Mouse (Mus musculus) splenic B cell, adult 2 months (primary cell): ENCODE results near the gene Trim72.
"Not testable (repeated sequence)": the region's sequence is repeated elsewhere in the genome, so short reads cannot be mapped to it uniquely, and the experiment has no call there.

Experiments
- DNase-seq: peaks from one replicate; pipeline ENCODE4 v3.0.0-alpha.2; 2011; ENCODE audit warnings: low read depth, low spot score
- H3K27me3 ChIP-seq: 2 replicates; pipeline ENCODE4 v1.6.1; 2012; ENCODE audit warnings: mild to moderate bottlenecking, low read length, moderate library complexity, mixed read lengths; ENCODE audit not compliant: control insufficient read depth, poor library complexity, insufficient read depth, severe bottlenecking
- H3K36me3 ChIP-seq: 2 replicates; pipeline ENCODE4 v1.6.1; 2012; ENCODE audit warnings: mild to moderate bottlenecking, low read length, moderate library complexity, mixed read lengths; ENCODE audit not compliant: control insufficient read depth, poor library complexity, insufficient read depth, severe bottlenecking

The Trim72 gene

DNA sequence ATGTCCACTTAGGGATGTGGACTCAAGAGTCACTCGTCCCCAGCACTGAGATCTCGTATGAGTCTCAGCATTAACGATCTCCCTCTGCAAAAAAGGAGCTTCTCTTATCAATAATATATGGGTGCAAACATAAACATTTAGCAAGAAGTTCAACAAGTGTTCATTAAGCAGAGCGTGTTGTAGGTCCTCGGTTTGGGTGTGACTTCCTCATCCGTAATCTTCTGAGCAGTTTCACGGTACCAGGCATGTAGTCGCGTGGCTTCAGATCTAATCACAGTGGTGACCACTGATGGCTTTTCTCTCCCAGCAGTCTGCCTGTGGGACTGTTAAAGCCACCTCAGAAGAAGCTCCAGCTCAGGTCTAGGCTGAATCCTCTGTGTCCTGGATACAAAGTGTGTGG is 20.6 kb downstream of the Trim72 start:
- DNase-seq: no peak
- no peaks in the 10 kb centered on the region for H3K36me3 ChIP-seq
- no peaks in the 10 kb centered on the region for H3K27me3 ChIP-seq

DNA sequence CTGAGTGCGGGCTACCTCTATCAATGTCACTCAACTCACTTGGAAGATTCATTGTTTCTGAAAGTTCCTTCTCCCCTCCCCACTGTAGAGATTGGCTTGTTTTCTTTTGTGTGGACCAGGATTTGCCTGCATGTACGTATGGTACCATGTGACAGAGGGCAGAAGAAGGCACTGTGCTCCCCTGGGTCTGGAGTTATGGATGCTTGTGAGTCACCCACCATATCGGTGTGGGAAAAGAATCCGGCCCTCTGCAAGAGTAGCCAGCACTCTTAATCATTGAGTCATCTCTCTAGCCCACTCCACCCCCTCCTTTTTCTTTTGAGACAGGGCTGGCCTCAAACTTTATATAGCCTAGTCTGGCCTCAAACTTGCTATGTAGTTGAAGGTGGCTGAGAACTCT is 21.2 kb downstream of the Trim72 start:
- H3K36me3 ChIP-seq: no peaks in the 10 kb centered on the region
- DNase-seq: no peak
- no peaks in the 10 kb centered on the region for H3K27me3 ChIP-seq

DNA sequence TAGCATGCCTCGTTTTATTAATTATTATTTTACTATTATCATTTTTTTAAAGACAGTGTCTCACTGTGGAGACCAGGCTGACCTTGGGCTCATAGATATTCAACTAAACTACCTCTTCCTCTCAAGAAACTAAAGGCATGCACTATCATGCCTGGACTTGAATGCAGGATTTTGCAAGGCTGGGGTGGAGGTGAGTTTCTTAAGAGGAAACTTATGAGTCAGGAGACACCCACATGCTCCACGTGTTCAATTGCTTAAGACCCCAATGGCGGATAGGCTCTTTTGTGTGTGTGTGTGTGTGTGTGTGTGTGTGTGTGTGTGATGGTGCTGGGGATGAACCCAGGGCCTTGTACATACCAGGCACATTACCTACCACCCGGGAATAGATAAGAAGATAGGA is 21.6 kb downstream of the Trim72 start:
- H3K36me3 ChIP-seq: no peaks in the 10 kb centered on the region
- DNase-seq: no peak

DNA sequence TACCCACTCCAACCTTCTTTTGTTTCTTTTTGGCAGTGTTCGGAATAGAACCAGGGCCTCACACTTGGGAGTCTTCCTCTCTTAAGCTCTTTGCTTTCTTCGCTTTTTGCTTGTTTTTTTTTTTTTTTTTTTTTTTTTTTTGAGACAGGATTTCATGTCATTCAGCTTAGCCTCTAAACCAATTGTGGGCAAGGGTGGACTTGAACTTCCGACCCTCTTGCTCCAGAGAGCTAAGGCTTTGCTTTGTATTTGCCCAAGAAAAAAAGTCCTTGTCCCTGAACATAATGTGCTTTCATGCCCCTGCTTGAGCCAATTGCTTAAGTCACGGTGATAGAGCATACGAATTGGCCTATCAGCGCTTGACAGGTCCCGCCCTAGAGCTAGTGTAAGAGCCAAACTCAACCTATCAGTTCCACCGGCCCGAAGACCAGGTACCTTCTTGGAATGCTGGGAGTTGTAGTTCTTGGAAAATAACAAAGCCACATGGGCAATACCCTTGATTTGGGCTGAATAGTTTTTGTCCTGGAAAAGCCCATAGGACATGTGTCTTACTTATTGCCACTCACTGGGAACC is 27.7 kb downstream of the Trim72 start:
- DNase-seq: no peak

More for the DNA sequence above, 21.6 kb downstream of the Trim72 start:
- H3K27me3 ChIP-seq: no peaks in the 10 kb centered on the region

DNA sequence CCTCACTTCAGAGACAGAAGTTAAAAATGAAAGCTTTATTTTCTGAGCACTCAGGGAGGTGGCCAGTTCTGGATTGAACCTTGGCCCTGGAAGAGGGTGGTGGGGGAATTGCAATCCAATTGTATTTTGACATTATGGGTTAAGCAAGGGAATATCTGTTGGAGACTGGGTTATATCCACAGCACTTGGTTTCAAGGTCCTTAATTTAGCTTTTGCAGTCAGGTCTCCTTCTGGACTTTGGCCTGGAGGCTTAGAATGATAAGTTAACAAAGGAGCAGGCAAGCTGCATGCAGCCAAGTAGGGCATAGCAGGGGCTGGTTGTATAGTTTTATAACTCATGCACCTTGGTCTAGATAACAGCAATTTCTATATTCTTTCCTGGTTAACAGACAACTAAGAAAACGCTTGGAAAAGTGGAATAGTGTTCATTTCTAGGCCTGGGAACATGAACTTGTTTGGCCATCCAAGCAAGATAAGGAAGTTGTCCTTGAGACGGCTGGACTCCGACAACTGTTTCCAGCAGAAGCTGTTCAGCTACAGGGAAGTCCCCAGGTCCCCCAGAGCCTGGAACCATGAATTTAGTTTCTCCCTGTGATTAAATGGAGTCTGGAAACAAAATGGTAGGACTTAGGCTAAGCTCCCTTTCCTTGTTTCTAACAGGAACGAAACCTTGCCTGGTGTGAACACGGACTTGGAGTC is 28.7 kb downstream of the Trim72 start:
- Histone ChIP-seq H3K36me3 (no peaks in the 10 kb centered on the region), H3K27me3 (no peaks in the 10 kb centered on the region)
- DNase-seq: no peak

More for the DNA sequence above, 27.7 kb downstream of the Trim72 start:
- H3K36me3 ChIP-seq: no peaks in the 10 kb centered on the region
- H3K27me3 ChIP-seq: no peaks in the 10 kb centered on the region

DNA sequence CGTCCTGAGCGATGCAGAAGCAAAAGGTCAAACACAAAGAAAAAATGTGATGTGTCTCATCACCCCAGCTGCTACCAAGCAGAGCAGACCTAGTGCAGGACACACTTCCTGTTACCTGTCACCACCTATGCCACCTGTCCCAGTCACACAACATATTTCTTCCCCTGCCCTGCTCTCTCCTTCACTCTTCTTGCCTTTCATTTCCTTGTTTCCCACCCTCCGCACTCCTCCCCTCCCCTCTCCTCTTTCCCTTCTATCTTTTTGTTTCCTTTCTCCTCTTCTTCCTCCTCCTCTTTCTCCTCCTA is 29.2 kb downstream of the Trim72 start:
- Histone ChIP-seq H3K36me3 (no peaks in the 10 kb centered on the region), H3K27me3 (no peaks in the 10 kb centered on the region)
- no peak for DNase-seq

DNA sequence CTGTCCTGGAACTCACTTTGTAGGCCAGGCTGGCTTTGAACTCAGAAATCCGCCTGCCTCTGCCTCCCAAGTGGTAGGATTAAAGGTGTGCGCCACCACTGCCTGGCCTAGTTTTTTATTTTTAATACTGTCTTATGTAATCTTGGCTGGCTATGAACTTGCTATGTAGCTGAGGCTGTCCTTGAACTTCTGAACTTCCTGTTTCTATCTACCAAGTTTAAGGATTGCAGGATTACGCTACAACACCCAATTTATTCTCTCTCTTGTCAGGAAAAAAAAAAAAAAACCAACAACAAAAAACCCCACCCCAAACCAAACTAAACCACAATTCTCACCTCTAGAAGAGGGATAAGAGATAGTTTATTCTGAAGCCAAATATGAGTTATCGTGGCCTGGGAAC is 29.9 kb downstream of the Trim72 start:
- Histone ChIP-seq H3K36me3 (no peaks in the 10 kb centered on the region), H3K27me3 (no peaks in the 10 kb centered on the region)
- no peak for DNase-seq

DNA sequence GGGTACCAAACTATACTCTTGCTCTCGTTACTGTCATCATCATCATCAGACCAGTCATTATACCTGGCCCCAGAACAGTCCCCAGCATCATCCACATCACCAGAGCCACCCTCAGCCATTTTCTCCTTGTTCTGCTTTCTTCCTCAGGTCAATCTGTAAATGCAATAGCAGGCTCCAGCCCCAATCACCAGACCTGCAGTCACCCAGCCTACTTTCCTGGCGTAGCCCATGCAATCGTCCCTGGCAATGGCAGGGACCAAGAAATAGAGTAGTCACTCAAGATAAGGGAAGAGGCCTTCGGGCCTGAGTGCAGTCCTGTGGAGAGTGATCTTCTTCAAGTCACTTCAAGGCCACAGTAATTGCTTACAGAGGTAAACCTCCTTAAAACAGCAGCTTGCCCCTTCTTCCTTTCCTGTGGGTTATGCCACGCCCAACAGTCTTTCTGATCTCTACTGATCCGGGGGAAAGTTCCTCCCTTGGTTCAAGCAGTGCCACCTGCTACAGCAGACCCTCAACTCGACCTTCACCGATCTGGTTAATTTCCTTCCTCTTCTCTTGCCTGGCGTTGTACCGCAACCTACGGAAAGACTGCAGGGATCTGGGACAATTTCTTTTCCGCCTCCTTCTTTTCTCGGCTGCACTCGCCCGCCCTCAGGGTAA is 38.5 kb downstream of the Trim72 start:
- H3K27me3 ChIP-seq, H3K36me3 ChIP-seq, DNase-seq: not testable (repeated sequence)

DNA sequence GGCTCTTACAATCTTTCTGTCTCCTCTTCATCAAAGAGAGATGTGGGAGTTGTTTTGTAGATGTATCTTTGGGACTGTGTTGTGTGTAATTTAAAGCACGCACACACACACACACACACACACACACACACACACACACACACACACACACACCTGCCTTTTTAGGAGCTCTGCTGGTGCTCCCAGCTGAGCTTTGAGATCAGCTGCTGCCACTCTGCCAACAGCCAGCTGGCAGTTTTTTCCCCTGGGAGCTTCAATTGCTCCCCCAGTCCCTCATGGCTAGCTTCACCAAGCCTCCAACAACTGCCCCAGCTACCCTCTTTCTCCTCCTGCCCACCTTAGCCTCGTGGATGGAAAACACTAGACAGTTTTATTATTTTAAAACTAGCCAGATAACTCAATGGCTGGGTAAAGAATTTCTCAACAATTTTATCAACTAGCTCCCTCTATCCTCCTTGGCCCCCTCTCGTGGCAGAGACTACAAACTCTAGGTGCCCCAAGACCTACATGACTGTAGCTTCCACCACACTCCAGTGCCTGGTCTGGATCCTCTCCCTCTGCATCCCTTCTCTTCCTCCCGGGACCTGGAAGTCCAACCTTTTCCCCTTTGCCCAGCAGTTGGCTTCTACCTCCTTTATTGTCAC is 40.5 kb downstream of the Trim72 start:
- DNase-seq: no peak
- Histone ChIP-seq H3K27me3 (no peaks in the 10 kb centered on the region), H3K36me3 (no peaks in the 10 kb centered on the region)

DNA sequence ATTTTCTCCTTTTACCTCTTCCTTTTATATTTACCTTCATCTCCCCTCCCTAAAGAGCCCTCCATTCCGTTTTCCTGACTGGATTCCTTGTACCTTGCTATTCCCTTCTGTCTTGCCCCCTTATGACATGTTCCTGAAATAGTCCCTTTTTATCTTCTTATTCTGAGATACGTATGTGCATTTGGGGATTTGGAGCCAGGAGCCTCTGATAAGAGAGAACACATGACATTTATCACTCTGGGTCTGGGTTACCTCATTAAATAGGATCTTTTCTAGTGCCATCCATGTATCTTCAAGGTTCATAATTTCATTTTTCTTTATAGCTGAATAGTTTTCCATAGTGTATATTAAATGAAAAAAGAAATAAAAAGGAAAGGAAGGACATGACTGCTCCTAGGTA is 41.9 kb downstream of the Trim72 start:
- DNase-seq: no peak
- Histone ChIP-seq H3K27me3 (no peaks in the 10 kb centered on the region), H3K36me3 (no peaks in the 10 kb centered on the region)

DNA sequence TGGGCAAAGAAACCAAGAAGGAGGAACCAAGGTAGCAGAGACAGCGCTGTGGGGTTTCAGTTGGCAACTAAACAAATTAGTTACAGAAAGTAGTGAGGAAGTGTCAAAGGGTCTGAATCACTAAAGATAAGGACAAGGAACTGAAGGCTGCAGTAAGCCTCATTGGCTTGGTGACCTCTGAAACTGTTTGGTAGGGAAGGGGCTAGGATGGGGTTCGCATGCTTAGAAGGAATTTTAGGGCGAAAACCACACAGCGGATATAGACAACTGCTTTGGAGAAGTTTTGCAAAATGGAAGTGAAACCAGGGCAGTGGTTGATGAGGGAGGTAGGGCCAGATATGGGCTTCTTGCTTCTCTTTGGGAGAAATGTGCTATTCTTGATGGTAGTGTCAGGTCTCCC is 45.1 kb downstream of the Trim72 start:
- peak; percentile 67 for DNase-seq
- Histone ChIP-seq H3K27me3 (no peaks in the 10 kb centered on the region), H3K36me3 (no peaks in the 10 kb centered on the region)

DNA sequence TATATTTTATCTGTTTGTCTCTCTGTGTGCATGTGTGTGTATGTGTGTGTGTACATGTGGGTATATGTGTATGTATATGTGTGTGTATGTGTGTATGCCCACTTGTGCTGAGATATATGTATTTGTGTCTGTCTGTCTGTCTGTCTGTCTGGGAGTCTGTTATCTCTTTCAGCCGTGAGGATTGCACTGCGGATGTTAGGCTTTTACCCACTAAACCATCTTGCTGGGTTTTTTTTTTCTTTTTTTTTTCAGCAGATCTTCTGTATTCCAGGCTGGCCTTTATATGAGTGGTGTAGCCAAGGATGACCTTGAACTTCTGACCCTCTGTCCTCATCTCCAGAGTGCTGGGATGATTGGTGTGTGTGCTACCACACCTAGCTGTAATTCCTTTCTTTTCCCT is 45.5 kb downstream of the Trim72 start:
- no peak for DNase-seq
- Histone ChIP-seq H3K27me3 (no peaks in the 10 kb centered on the region), H3K36me3 (no peaks in the 10 kb centered on the region)

DNA sequence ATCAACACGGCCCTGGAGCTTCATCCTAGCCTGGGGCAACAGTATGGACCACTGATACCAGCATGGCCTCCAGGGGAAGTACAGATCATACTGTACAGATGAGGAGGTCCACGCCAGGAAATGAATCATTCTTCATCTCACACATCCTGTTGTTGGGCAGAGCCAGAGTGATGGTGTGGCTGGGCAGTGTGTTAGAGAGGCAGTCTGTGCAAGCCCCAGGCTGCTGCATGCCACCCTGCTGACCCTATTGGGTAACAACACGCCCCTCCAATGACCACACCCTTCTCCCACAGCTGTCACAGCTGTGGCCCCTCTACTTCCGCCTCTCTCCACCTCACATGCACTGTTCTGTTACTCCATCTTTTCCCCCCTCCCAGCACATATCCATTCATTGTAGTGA is 47.0 kb downstream of the Trim72 start:
- peak; percentile 41 for DNase-seq
- Histone ChIP-seq H3K36me3 (no peaks in the 10 kb centered on the region), H3K27me3 (no peaks in the 10 kb centered on the region)

DNA sequence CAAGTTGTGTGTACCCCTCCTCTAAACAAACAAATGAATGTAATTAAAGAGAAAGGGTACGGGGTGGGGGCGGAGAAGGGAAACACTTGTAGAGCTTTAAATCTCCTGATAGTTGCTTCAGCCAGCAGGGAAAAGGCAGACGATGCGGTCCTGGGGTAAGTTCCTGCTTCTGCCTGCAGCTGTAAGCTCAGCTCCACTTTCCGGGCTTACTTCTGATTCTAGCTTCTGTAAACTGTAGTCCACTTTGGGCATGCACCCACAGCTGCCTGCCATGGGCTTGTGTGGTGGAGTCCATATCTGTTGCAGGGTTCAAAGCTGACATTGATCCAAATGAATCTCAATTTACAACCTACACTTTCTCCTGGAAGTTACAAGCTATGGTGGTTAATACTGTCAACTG is 49.3 kb downstream of the Trim72 start:
- Histone ChIP-seq H3K27me3 (no peaks in the 10 kb centered on the region), H3K36me3 (no peaks in the 10 kb centered on the region)

DNA sequence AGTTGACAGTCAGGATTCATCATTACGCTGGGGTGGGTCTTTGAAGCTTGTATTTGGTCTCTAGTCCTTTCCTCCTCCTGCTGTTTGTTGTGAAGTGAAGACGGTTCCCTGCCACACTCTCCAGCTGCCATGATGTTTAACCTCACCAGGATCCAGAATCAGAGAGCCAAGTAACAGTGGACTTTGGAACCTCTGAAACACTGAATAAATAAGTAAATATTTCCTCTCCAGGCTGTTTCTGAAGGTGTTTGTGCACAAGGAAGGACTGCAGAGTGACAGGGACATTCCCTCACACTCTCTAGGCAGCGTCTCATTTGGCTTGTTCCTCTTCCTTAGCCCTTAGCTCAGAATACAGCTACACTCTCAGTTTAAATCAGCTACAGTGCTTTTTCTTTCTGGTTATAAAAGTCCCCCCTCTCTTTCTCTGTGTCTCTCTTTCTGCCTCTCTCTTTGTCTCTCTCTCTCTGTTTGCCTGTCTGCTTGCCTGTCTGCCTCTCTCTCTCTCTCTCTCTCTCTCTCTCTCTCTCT is 53.2 kb downstream of the Trim72 start:
- DNase-seq: peak; percentile 49
- Histone ChIP-seq H3K27me3 (no peaks in the 10 kb centered on the region), H3K36me3 (no peaks in the 10 kb centered on the region)

More for the DNA sequence above, 49.3 kb downstream of the Trim72 start:
- no peak for DNase-seq
